Mouse (Mus musculus) left cerebral cortex, postnatal 25 days (tissue): ENCODE measurements around the gene Pde8b. TPM values are rescaled to one million over a fixed set of nuclear protein-coding genes. Genes with fewer than 3 reads are reported as not detected.

Source experiments
- DNase-seq, 2 experiments: peaks; one replicate each; pipeline ENCODE4 v3.0.0; 2022; ENCODE audit warnings: low spot score in 2 of 2, mixed read lengths in 1 of 2
- intact Hi-C: fragments of 180-260 bp; cut with DNase I; formaldehyde crosslinking; loops from one replicate; pipeline ENCODE4 v1.15.1; 2025
- total RNA-seq, 2 experiments: library from RNA; stranded (reverse); gene quantifications; 2 replicates each; pipeline ENCODE4 v1.2.3; 2021

Gene Pde8b
- total RNA-seq = 100 to 1,000 TPM; 115 to 148 TPM

GRCm38 (mm10) chr13:95249511-95250456, at the start of gene Pde8b:
TSS of gene Pde8b (minus strand) at chr13:95250336.
- intact Hi-C loops = no loop called here
- DNase-seq = peak; percentile 46 to 56

DNA sequence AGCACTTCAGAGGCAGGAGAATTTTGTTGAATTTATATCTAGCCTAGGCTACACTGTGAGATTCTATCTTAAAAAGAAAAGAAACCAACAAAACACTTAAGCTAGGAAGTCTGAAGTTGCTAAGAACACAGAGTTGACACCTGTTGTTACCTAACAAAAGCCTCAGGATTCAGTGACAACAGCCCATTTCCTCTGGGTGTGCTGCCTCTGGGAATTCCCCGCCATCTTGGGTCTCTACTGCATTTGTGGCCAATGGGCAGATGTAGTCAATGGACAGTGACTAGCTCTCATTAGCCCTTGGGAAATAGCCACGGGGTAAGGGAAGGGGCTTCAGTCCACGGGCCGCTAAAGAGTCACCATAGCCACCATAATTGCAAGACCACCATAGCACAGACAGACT, 41.8 kb upstream of the Pde8b start:
- DNase-seq = no peak
- intact Hi-C loops = no loop called here

DNA sequence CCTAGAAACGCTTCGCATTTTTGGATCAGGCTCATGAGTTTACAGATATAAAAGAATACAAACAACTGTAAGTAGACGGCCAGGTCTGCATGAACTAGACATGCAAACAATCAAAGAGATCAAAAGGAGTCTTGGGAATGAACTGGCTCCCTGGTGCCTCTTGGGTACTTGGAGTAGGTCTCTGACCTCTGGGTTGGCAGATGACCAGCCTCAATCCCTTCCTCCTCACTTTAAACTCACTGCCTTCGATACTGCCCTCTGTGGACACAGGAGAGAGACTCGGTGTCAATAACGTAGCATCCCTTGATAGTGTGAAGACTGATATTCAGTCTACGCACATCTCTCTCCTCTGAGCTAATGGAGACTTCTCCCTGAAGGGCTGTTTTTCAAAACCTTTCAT, 37.9 kb upstream of the Pde8b start:
- intact Hi-C loops = no loop called here
- no peak for DNase-seq

DNA sequence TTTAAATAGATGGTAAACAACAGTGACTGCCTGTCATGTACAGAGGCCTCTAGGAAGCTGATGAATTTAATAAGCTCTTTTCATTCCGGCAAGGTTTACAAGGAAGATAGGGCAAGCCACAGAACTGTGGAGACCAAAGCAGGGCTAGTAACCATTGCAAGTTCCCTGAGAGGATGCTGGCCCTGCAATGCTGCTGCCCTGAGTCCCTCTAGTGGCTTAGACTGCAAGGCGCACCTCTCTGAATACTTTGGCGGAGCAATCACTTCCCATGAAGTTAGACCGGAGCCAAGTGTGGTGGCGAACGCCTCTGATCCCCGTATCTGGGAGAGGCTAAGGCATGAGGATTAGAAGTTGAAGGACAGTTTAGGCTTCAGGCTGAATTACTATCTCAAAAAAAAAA, 36.9 kb upstream of the Pde8b start:
- intact Hi-C loops = loop anchor here (1.0 to 2.0 kb wide), 2 partner anchors 64 to 269 kb away; no protein-coding TSS in a partner anchor
- peak; percentile 75 to 90 for DNase-seq

- intact Hi-C loops = no loop called here
- no peak for DNase-seq
Observed at GRCm38 (mm10) chr13:95281740-95282673, 31.9 kb upstream of the Pde8b start.

- DNase-seq = no peak
Observed at GRCm38 (mm10) chr13:95278426-95279025, 28.4 kb upstream of the Pde8b start.

GRCm38 (mm10) chr13:95264691-95265090, 14.6 kb upstream of the Pde8b start:
- DNase-seq = no peak
- intact Hi-C loops = no loop called here

More at GRCm38 (mm10) chr13:95278426-95279025, 28.4 kb upstream of the Pde8b start:
- intact Hi-C loops = no loop called here

GRCm38 (mm10) chr13:95260886-95261789, 11.0 kb upstream of the Pde8b start:
- intact Hi-C loops = no loop called here

GRCm38 (mm10) chr13:95260391-95260790, 10.3 kb upstream of the Pde8b start:
- intact Hi-C loops = no loop called here
- DNase-seq = no peak

More at GRCm38 (mm10) chr13:95260886-95261789, 11.0 kb upstream of the Pde8b start:
- no peak for DNase-seq

DNA sequence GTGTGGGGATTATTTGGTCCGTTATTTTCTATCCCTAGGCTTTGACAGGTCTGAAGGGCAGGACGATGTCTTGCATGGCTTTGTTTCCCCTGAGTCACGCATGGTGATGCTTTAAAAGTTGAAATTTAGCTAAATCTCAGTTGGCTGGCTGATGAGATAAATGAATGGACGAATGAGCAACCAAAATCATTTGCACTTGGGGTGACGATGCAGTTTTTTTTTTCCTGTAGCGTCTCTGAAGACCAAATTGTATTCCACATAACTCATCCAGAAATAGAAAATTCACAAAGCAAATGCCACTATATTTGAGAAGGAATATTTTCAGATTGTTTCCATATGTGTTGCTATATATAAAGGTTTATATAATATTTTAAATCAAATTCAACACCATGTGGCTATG, 6.9 kb upstream of the Pde8b start:
- intact Hi-C loops = no loop called here
- DNase-seq = peak in 1 of 2 experiments; percentile 64

DNA sequence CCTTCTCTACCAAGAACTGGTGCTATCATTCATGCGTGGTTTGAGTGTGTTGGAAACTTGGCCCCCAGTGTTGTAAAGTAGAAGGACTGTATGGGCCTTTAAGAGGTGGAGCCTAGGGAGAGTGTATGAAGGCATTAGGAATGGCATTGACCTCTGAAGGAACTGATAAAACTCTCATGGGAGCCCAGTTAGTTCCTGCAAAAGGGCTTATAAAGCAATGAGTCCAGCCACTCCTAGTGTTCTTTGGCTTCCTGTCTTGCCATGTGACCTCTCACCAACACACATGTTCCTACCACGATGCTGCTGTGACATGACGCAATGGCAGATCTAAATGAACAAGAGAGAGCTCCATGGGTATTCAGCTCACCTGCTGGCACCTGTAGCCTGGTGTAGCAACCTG, 4.9 kb upstream of the Pde8b start:
- intact Hi-C loops = no loop called here
- DNase-seq = no peak

DNA sequence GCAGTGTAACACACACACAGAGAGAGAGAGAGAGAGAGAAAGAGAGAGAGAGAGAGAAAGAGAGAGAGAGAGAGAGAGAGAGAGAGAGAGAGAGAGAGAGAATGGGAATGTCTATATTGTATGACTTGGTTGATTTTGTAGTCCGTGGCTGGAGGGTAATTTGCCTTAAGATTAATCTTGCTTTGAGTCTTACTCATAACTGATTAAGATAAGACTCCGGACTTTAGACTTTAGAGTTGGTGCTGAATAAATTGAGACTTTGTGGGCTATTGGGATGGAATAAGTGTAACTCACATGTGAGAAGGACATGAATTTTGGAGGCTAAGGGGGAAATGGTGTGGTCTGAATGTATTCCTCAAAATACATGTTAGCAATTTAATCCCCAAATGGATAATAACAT, 7.1 kb downstream of the Pde8b start:
- intact Hi-C loops = no loop called here
- DNase-seq = no peak

DNA sequence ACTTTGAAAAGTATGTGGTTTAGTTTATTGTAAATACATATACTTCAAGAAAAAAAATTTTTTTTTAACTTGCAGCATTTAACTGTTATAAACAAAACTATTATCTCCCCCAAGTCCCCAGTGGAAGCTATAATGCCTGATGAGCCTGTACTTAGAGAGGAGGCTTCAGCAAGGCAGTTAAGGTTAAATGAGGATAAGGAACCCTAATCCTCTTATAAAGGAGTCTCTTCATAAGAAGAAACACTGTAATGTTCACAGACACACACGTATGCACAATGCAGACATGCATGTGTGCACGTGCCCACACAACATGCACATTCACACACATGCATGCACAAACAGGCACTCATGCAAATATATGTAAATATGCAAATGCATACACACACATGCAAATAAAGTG, 12.6 kb downstream of the Pde8b start:
- no peak for DNase-seq
- intact Hi-C loops = no loop called here

DNA sequence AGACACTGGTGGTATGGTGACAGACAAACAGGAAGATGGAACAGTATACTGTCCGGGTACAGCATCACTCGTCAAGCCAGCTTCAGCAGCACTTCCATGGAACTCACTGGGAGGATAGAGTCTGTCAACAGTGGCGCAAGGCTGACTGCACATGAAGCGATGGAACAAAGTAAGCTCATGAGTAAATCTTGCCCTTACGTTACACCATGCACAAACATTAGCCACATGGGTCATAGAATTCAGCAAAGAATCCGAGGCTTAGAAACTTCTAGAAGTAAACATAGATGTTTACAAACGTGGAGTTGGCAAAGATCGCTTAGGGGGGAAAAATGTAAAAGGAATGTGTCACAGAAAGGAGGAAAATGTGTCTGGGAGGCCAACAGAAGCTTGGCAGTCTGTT, 14.9 kb downstream of the Pde8b start:
- intact Hi-C loops = no loop called here
- DNase-seq = no peak

- intact Hi-C loops = no loop called here
Observed at GRCm38 (mm10) chr13:95231366-95232138, 18.6 kb downstream of the Pde8b start.

DNA sequence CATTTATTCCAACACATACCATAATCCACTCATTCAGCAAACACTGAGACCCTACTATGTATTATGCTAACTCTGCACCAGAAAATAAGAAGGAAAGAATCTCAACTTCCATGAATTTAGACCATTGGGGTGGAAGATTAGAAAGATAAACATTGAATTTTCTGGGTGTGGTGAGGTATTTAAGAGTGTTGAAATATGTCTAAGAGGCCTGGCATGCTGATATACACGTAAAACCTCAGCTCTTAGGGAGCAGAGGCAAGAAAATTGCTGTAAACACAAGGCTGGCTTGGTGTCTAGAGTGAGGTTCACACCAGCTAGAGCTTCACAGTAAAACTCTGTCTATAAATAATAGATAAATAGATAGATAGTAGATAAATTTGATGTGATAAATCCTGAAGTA, 19.8 kb downstream of the Pde8b start:
- DNase-seq = no peak
- intact Hi-C loops = no loop called here

More at GRCm38 (mm10) chr13:95231366-95232138, 18.6 kb downstream of the Pde8b start:
- DNase-seq = no peak

GRCm38 (mm10) chr13:95224491-95224890, 25.6 kb downstream of the Pde8b start:
- intact Hi-C loops = loop anchor here (5.0 kb wide), 1 partner anchor 142 kb away; no protein-coding TSS in a partner anchor
- no peak for DNase-seq

GRCm38 (mm10) chr13:95223427-95223772, 26.7 kb downstream of the Pde8b start:
- peak in 1 of 2 experiments; percentile 62 for DNase-seq

More at GRCm38 (mm10) chr13:95223427-95223772, 26.7 kb downstream of the Pde8b start:
- intact Hi-C loops = loop anchor here (2.0 to 5.0 kb wide), 2 partner anchors 63 to 141 kb away; no protein-coding TSS in a partner anchor
